ENCODE assay signal across 15 mouse cellular contexts in genomic region chr17:48678216-48678832, GRCm38 (mm10).
DNase-seq lines count a peak whose midpoint lies in the region; ATAC-seq lines count a peak whose summit lies in the region.
"Had no signal": no experiment of that assay in that cellular context is flagged by ENCODE, and none has a peak within 500 bp of the region (broad histone marks: within the 10 kb centered on the region; RNA-seq: fewer than 3 reads in every experiment).

No protein-coding gene starts in this region.

- 0 out of 2 replicates have a peak, but pooled peaks cover 3% of the 10 kb centered on the region for H3K9me3 ChIP-seq in heart, embryonic 10.5 days
- H3K9me3 ChIP-seq in midbrain, embryonic 15.5 days, result no peaks in the 10 kb centered on the region
- H3K9me3 ChIP-seq in midbrain, embryonic 10.5 days (replicated peaks), result peaks cover 6% of the 10 kb centered on the region; the same call in 1 of the 2 replicates
- H3K9me3 ChIP-seq in forebrain, embryonic 14.5 days (replicated peaks; ENCODE audit: control insufficient read depth, low read length), result 0 out of 2 replicates have a peak, but pooled peaks cover 3% of the 10 kb centered on the region
- H3K9me3 ChIP-seq: embryonic facial prominence, embryonic 10.5 days had no signal

- peak; percentile 62 for DNase-seq in heart, embryonic 10.5 days (ENCODE audit: low spot score)
- DNase-seq in heart, adult 18-20 months, result no peak
- DNase-seq in midbrain, embryonic 10.5 days (ENCODE audit: low spot score), result no peak
- DNase-seq in forebrain, embryonic 14.5 days (ENCODE audit: low spot score), result peak; percentile 58
- peak; percentile 21 for DNase-seq in telencephalon, adult 2 months (ENCODE audit: low read depth, low spot score)
- no peak for DNase-seq in urinary bladder, postnatal 36 days (ENCODE audit: low spot score in 2 of 2)
- DNase-seq: adrenal gland, postnatal 10 days; cerebellum, adult 2 months; kidney, adult 2 months; kidney, postnatal 25 days; lung, postnatal 36 days; thymus, postnatal 14 days had no signal

- no peak overlapping the region for H3K4me2 ChIP-seq in midbrain, embryonic 15.5 days
- H3K4me2 ChIP-seq in forebrain, embryonic 14.5 days (ENCODE audit: low read length), result no peak overlapping the region

- H3K4me1 ChIP-seq in heart, embryonic 10.5 days, result 0 out of 2 replicates have a peak, but pooled peaks cover 2% of the 10 kb centered on the region
- H3K4me1 ChIP-seq in midbrain, embryonic 15.5 days, result no peaks in the 10 kb centered on the region
- H3K4me1 ChIP-seq in midbrain, embryonic 10.5 days, result no peaks in the 10 kb centered on the region
- no peaks in the 10 kb centered on the region; the same call in 1 of the 2 replicates for H3K4me1 ChIP-seq in forebrain, embryonic 14.5 days (ENCODE audit: control insufficient read depth, insufficient read depth, low read length)
- H3K4me1 ChIP-seq: embryonic facial prominence, embryonic 10.5 days had no signal

- no peak overlapping the region for H3K9ac ChIP-seq in midbrain, embryonic 15.5 days
- no peak overlapping the region for H3K9ac ChIP-seq in forebrain, embryonic 14.5 days (ENCODE audit: low read length)

- H3K4me3 ChIP-seq in heart, embryonic 10.5 days, result no peak overlapping the region
- no peak overlapping the region for H3K4me3 ChIP-seq in midbrain, embryonic 15.5 days
- H3K4me3 ChIP-seq in midbrain, embryonic 10.5 days, result no peak overlapping the region
- H3K4me3 ChIP-seq in forebrain, embryonic 14.5 days (ENCODE audit: low read depth, low read length), result no peak overlapping the region
- H3K4me3 ChIP-seq: embryonic facial prominence, embryonic 10.5 days had no signal

- WGBS in heart, embryonic 10.5 days, result 60% methylated on average over 12 of the region's 12 CpGs
- WGBS in midbrain, embryonic 15.5 days, result 48% methylated on average over 12 of the region's 12 CpGs
- WGBS in midbrain, embryonic 10.5 days, result 77% methylated on average over 12 of the region's 12 CpGs
- WGBS in forebrain, embryonic 14.5 days, result 55% methylated on average over 12 of the region's 12 CpGs

- H3K27ac ChIP-seq in heart, embryonic 10.5 days, result no peak overlapping the region
- H3K27ac ChIP-seq in midbrain, embryonic 15.5 days, result peak overlapping the region; percentile 5; the same call in 1 of the 2 replicates
- H3K27ac ChIP-seq in midbrain, embryonic 10.5 days (replicated peaks), result no peak overlapping the region
- H3K27ac ChIP-seq in forebrain, embryonic 14.5 days (ENCODE audit: low read depth, low read length), result peak overlapping the region; percentile 36; the same call in 1 of the 2 replicates
- H3K27ac ChIP-seq: embryonic facial prominence, embryonic 10.5 days; stomach, postnatal 0 days had no signal

- no peaks in the 10 kb centered on the region for H3K36me3 ChIP-seq in heart, embryonic 10.5 days
- no peaks in the 10 kb centered on the region for H3K36me3 ChIP-seq in midbrain, embryonic 15.5 days (replicated peaks)
- H3K36me3 ChIP-seq in midbrain, embryonic 10.5 days, result no peaks in the 10 kb centered on the region
- no peaks in the 10 kb centered on the region for H3K36me3 ChIP-seq in forebrain, embryonic 14.5 days (ENCODE audit: control insufficient read depth, insufficient read depth, low read length)
- H3K36me3 ChIP-seq: embryonic facial prominence, embryonic 10.5 days had no signal

- ATAC-seq in midbrain, embryonic 15.5 days (replicated peaks), result peak; percentile 42; the same call in 1 of the 2 replicates
- peak; percentile 58; the same call in 1 of the 2 replicates for ATAC-seq in forebrain, embryonic 14.5 days

- H3K27me3 ChIP-seq in heart, embryonic 10.5 days (ENCODE audit: insufficient read depth, poor library complexity, severe bottlenecking), result no peaks in the 10 kb centered on the region
- H3K27me3 ChIP-seq in midbrain, embryonic 15.5 days (replicated peaks), result no peaks in the 10 kb centered on the region
- H3K27me3 ChIP-seq in midbrain, embryonic 10.5 days (ENCODE audit: low read depth, poor library complexity, severe bottlenecking), result no peaks in the 10 kb centered on the region
- no peaks in the 10 kb centered on the region for H3K27me3 ChIP-seq in forebrain, embryonic 14.5 days (replicated peaks; ENCODE audit: control insufficient read depth, insufficient read depth, low read length)

Comparison
In these comparisons a context has a peak if more than half of its experiments do, and no peak if none do; other contexts are left out.
1. DNase-seq: peak in heart, embryonic 10.5 days (single experiment), forebrain, embryonic 14.5 days (single experiment) and telencephalon, adult 2 months (single experiment); none in heart, adult 18-20 months (0 of 2), midbrain, embryonic 10.5 days (single experiment) and urinary bladder, postnatal 36 days (0 of 2).
2. H3K27ac ChIP-seq: peak in midbrain, embryonic 15.5 days (single experiment) and forebrain, embryonic 14.5 days (single experiment); none in heart, embryonic 10.5 days (single experiment) and midbrain, embryonic 10.5 days (single experiment).